Mouse (Mus musculus): ENCODE results near the gene Mcm3.

- TF ChIP-seq POLR2A (IDR thresholded peaks at IDR 0.05; ENCODE audit: borderline replicate concordance, control insufficient read depth, low read depth, low read length) (no peak), CTCF (IDR thresholded peaks at IDR 0.05; ENCODE audit: control insufficient read depth, insufficient read depth, low read length) (no peak)
Observed at GRCm38 (mm10) chr1:20801275-20801674, 18.8 kb downstream of the Mcm3 start.

Measured in bone marrow, adult 2 months (tissue).